Mouse (Mus musculus) heart, adult 2 months (tissue): ENCODE data around the gene Gnb5.

ENCODE experiments used
- CTCF ChIP-seq: fragments of 200-600 bp; IDR thresholded peaks from 2 replicates; pipeline ENCODE4 v1.8.1; 2022; ENCODE audit warnings: antibody characterized with exemption, mild to moderate bottlenecking, moderate library complexity
- EP300 ChIP-seq: fragments of 200-500 bp; IDR thresholded peaks from 2 replicates; pipeline ENCODE4 v1.6.1; 2011; ENCODE audit warnings: low read depth, low read length, control low read depth; ENCODE audit not compliant: insufficient read depth
- POLR2A ChIP-seq: fragments of 200-500 bp; IDR thresholded peaks from 2 replicates; pipeline ENCODE4 v1.6.1; 2011; ENCODE audit warnings: mild to moderate bottlenecking, low read depth, low read length, control low read depth; ENCODE audit not compliant: insufficient read depth

GRCm38 (mm10) chr9:75382825-75383224 is 76.7 kb downstream of the Gnb5 start:
- no peak for TF ChIP-seq CTCF
- TF ChIP-seq POLR2A, result no peak
- no peak for TF ChIP-seq EP300
